Mouse (Mus musculus) liver, adult 2 months (tissue): ENCODE measurements around the gene Ppp1r9a.

ENCODE experiments used
- CTCF ChIP-seq: fragments of 200-500 bp; IDR thresholded peaks from 2 replicates; pipeline ENCODE4 v1.5.1; 2011; ENCODE audit warnings: low read depth, low read length, control low read depth
- POLR2A ChIP-seq: fragments of 200-500 bp; IDR thresholded peaks from 2 replicates; pipeline ENCODE4 v1.6.1; 2011; ENCODE audit warnings: low read length, control low read depth; ENCODE audit not compliant: insufficient read depth; ENCODE audit errors: extremely low read depth

DNA sequence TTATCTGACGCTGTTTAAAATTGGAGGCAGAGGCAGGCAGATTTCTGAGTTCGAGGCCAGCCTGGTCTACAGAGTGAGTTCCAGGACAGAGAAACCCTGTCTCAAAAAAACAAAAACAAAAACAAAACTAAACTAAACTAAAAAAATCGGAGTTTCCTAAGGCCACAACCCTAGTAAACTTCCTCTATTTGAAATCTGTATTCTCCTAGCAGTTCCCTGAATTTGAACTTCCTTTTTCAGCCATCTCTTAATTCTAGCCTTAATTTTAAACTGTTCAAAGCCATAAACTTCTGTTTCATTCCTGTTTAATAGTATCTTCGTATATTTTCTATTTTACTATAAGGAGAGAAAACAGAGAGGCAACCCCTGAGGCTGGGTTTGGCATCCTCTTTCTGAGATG, 190.1 kb downstream of the Ppp1r9a start:
- TF ChIP-seq CTCF = no peak
- no peak for TF ChIP-seq POLR2A
